ENCODE assay signal across 7 mouse cellular contexts in the genomic region with DNA sequence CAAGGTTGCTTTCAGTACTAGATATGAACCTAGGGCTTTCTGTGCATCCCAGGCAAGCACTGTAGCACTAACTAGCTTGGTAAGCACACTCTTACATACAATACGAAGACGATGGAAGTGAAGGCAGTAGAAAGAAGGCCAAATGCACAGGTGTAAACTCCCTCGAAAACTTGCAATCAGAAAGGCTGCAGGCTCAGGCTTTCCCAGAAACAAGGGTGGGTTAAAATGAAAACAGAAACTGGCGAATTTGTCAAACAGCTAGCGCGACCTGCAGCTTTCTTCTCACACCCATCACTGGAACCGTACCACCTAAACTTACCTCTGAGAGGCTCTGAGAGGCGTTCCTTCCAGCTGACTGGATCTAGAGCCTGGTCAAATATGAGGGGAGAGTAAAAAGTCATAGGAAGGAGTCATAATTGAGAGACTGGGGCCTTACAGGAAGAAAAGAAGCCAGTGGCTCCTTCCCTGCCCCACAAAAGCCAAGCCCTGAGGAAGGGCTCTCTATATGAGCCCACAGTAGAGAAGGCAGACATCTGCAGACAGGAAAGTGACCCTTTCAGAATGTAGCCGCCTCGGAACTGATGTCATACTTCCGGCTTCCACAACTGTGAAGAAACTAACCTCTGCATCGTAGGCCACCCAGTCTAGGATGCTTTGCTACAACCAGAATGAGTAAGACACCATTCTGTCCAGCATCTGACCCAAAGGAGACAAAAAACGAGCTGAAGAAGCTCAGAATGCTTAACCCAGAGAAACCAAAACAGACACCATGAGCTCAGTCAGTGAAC. TPM values are rescaled to one million over a fixed set of nuclear protein-coding genes. Genes with fewer than 3 reads are reported as not detected.
A peak's percentile ranks its signal among the peaks of the same experiment; 100 is the strongest.
DNase-seq lines count a peak whose midpoint lies in the region; ATAC-seq and TF ChIP-seq lines count a peak whose summit lies in the region.

No protein-coding gene starts in this region.

- DNase-seq in CD8-positive naive resting alpha-beta T cell, adult 2 months (ENCODE audit: low read depth in 2 of 2, low spot score in 2 of 2): peak; percentile 19 to 32
- no peak for DNase-seq in Patski (ENCODE audit: low read depth, low spot score)
- peak; percentile 33 for DNase-seq in heart, postnatal 4 days
- peak; percentile 45 for DNase-seq in lung, postnatal 10 days
- no peak for DNase-seq in cerebellum, adult 2 months
- no peak for DNase-seq in frontal cortex, postnatal 10 days (ENCODE audit: low spot score in 2 of 2)
- no peak for DNase-seq in left cerebral cortex, adult 18-20 months (ENCODE audit: low spot score in 2 of 2)

- POLR2A ChIA-PET in Patski (lab: Charles Lee): interaction anchor here (0.7 kb wide), 1 partner anchor 170 kb away, joined by 6 read pairs; no protein-coding TSS in a partner anchor

- H3K27ac ChIP-seq in cerebellum, adult 2 months (ENCODE audit: insufficient read depth, low read length): no peak overlapping the region

- WGBS in cerebellum, adult 2 months: 51% methylated on average over 13 of the region's 13 CpGs

- in situ Hi-C loops in Patski (cut with MboI; ENCODE audit: low pct_unique_long_range_greater_than_20kb): no loop called here

- peak; percentile 51 for ATAC-seq in Patski

- H3K4me1 ChIP-seq in cerebellum, adult 2 months (ENCODE audit: control insufficient read depth, insufficient read depth, low read length): peaks cover 30% of the 10 kb centered on the region

- TF ChIP-seq POLR2A in cerebellum, adult 2 months (IDR thresholded peaks at IDR 0.05; ENCODE audit: borderline replicate concordance, insufficient read depth, low read length): no peak

- TF ChIP-seq CTCF in Patski (IDR thresholded peaks at IDR 0.05): no peak
- no peak for TF ChIP-seq CTCF in cerebellum, adult 2 months (IDR thresholded peaks at IDR 0.05; ENCODE audit: borderline replicate concordance, insufficient read depth, low read depth, low read length)

- no peak overlapping the region for H3K4me3 ChIP-seq in cerebellum, adult 2 months (replicated peaks; ENCODE audit: insufficient read depth, low read depth, low read length)

- H3K27me3 ChIP-seq in Patski: no peaks in the 10 kb centered on the region
- H3K27me3 ChIP-seq in cerebellum, adult 2 months (ENCODE audit: control insufficient read depth, insufficient read depth, low read length): no peaks in the 10 kb centered on the region

- CTCF ChIA-PET in Patski (lab: Charles Lee): interaction anchor here (1.4 kb wide), 1 partner anchor 8 kb away, joined by 3 read pairs; no protein-coding TSS in a partner anchor

RNA-seq across cellular contexts. Expression of gene Rsbn1l, which starts 11.0 kb away (rescaled TPM):
- 12.8 TPM for polyA plus RNA-seq in Patski (2021)
- 10 to 100 TPM; 21.0 to 21.1 TPM for total RNA-seq in heart, postnatal 4 days (2021)
- 12.9 and 14.4 TPM in 2 replicates for polyA plus RNA-seq in cerebellum, adult 2 months (2012; rRNA removed)
- 10 to 100 TPM; 19.1 to 21.2 TPM for total RNA-seq in left cerebral cortex, adult 18-20 months (2021)

Comparison
In these comparisons a context has a peak if more than half of its experiments do, and no peak if none do; other contexts are left out.
1. DNase-seq: peak in CD8-positive naive resting alpha-beta T cell, adult 2 months (2 of 2), heart, postnatal 4 days (single experiment) and lung, postnatal 10 days (single experiment); none in Patski (single experiment), cerebellum, adult 2 months (0 of 2), frontal cortex, postnatal 10 days (0 of 2) and left cerebral cortex, adult 18-20 months (0 of 2).